Mouse (Mus musculus): ENCODE results near the gene Osbpl6.

GRCm38 (mm10) chr2:76512888-76513287 is 106.6 kb downstream of the Osbpl6 start:
- TF ChIP-seq CTCF (IDR thresholded peaks at IDR 0.05; ENCODE audit: control insufficient read depth, insufficient read depth, insufficient replicate concordance, low read depth, low read length), result no peak
- TF ChIP-seq POLR2A (IDR thresholded peaks at IDR 0.05; ENCODE audit: control insufficient read depth, low read depth, low read length), result no peak

Data from testis, adult 2 months (tissue).